In the genomic region with DNA sequence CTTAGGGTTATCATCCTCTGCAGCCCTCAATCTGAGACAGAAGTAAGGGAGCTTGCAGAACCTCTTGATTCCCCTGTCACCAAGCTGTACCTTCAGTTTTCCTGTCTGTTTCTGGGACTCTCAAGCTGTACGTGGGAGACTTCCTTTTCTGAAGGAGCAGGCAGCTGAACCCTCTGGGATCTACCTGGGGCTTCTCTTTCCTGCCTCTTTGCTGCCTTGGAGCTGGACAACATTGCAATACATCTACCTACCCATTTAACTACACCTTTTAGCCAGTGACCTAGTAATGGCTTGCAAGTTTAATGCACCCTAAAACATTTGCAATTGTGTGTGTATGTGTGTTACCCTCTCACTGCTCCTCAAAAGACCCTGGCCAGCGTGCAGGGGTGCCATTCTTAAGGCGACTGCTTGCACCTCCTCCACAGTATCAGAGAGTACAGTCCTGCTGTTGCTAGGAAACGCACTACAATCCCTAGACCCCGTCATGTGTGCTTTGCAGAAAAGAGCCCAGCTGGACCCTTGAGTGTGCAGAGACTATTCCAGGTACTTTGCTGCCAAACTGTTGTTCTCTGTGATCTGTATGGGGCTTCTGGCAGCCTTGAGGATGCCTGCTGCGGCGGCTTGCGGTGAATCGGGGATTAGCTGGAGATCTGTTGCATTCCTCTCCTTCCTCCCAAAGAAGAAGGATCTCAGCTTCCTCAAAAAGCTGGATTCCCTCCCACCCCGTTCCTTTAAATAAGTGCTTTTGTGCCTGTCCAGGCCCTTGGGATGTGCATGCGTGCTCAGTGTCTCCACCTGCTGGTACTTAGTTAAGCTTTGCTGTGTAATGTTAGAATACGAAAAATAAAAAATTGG, we compare ENCODE assay signal across 8 mouse cellular contexts. TPM values are rescaled to one million over a fixed set of nuclear protein-coding genes. Genes with fewer than 3 reads are reported as not detected.
DNase-seq lines count a peak whose midpoint lies in the region; ATAC-seq lines count a peak whose summit lies in the region.

No protein-coding gene starts in this region.

- peaks cover 13% of the 10 kb centered on the region for H3K4me1 ChIP-seq in midbrain, embryonic 13.5 days (replicated peaks)
- H3K4me1 ChIP-seq in stomach, embryonic 16.5 days (ENCODE audit: control insufficient read depth, insufficient read depth, low read length): no peaks in the 10 kb centered on the region

- peak; percentile 13 for DNase-seq in thymus, postnatal 4 days
- no peak for DNase-seq in thymus, postnatal 14 days
- peak; percentile 88 for DNase-seq in embryo, embryonic 11 days
- peak; percentile 3 for DNase-seq in kidney, adult 11 months
- DNase-seq in left cerebral cortex, postnatal 14 days (ENCODE audit: low spot score in 2 of 2): peak; percentile 80 to 88

- H3K36me3 ChIP-seq in midbrain, embryonic 13.5 days: no peaks in the 10 kb centered on the region
- H3K36me3 ChIP-seq in stomach, embryonic 16.5 days (ENCODE audit: control insufficient read depth, insufficient read depth, low read length): no peaks in the 10 kb centered on the region

- H3K4me3 ChIP-seq in midbrain, embryonic 13.5 days (replicated peaks): peak overlapping the region; percentile 22
- H3K4me3 ChIP-seq in stomach, embryonic 16.5 days (replicated peaks; ENCODE audit: low read length): no peak overlapping the region

- H3K27ac ChIP-seq in midbrain, embryonic 13.5 days: peak overlapping the region; percentile 55
- H3K27ac ChIP-seq in stomach, embryonic 16.5 days (ENCODE audit: low read length): no peak overlapping the region

- H3K4me2 ChIP-seq in midbrain, embryonic 13.5 days (replicated peaks): peak overlapping the region; percentile 47
- H3K4me2 ChIP-seq in stomach, embryonic 16.5 days (ENCODE audit: low read depth, low read length): peak overlapping the region; percentile 36; the same call in 1 of the 2 replicates

- no peaks in the 10 kb centered on the region for H3K27me3 ChIP-seq in midbrain, embryonic 13.5 days
- H3K27me3 ChIP-seq in stomach, embryonic 16.5 days (ENCODE audit: control insufficient read depth, insufficient read depth, low read length): no peaks in the 10 kb centered on the region

- WGBS in midbrain, embryonic 13.5 days: 4% methylated on average over 12 of the region's 12 CpGs
- 18% methylated on average over 12 of the region's 12 CpGs for WGBS in stomach, embryonic 16.5 days

- intact Hi-C loops in left cerebral cortex, postnatal 14 days (cut with DNase I): loop anchor here (1.0 to 10.0 kb wide), 3 partner anchors 179 to 1679 kb away; partner anchors contain the start of gene Magi1

- peak; percentile 69 for ATAC-seq in granulocyte monocyte progenitor cell, adult 5-6 weeks (replicated peaks; ENCODE audit: poor library complexity, severe bottlenecking)
- ATAC-seq in midbrain, embryonic 13.5 days: peak; percentile 98
- peak; percentile 58; the same call in 1 of the 2 replicates for ATAC-seq in stomach, embryonic 16.5 days (ENCODE audit: insufficient read depth, low FRiP score)

- H3K9me3 ChIP-seq in midbrain, embryonic 13.5 days: no peaks in the 10 kb centered on the region
- H3K9me3 ChIP-seq in stomach, embryonic 16.5 days (replicated peaks; ENCODE audit: control insufficient read depth, low read length): no peaks in the 10 kb centered on the region

- H3K9ac ChIP-seq in midbrain, embryonic 13.5 days (replicated peaks): 0 out of 2 replicates have a peak overlapping the region, but pooled peaks have one; percentile 8
- H3K9ac ChIP-seq in stomach, embryonic 16.5 days (ENCODE audit: low read length): no peak overlapping the region

RNA-seq across cellular contexts. Expression of gene Slc25a26, which starts 35.9 kb away (rescaled TPM):
- total RNA-seq in granulocyte monocyte progenitor cell, adult 5-6 weeks (2014; fragmentation: Nextera tagmentation): 9.4 and 10.9 TPM in 2 replicates
- total RNA-seq in granulocyte monocyte progenitor cell, adult 5-6 weeks (2017): 5.6 and 7.3 TPM in 2 replicates
- total RNA-seq in left cerebral cortex, postnatal 14 days (2021): 10 to 100 TPM; 13.7 to 15.8 TPM
- polyA plus RNA-seq in midbrain, embryonic 13.5 days (2015; fragmentation: Nextera tagmentation; extraction: Ambion mirVana): 7.1 and 7.9 TPM in 2 replicates
- 7.8 and 8.2 TPM in 2 replicates for polyA plus RNA-seq in stomach, embryonic 16.5 days (2015; fragmentation: Nextera tagmentation; extraction: Ambion mirVana)
